Mouse (Mus musculus) embryonic facial prominence, embryonic 10.5 days (tissue): Measurements from ENCODE around the gene Nsl1. TPM values are rescaled to one million over a fixed set of nuclear protein-coding genes. Genes with fewer than 3 reads are reported as not detected.
A peak's percentile ranks its signal among the peaks of the same experiment; 100 is the strongest.

Experiments
- DNase-seq: peaks from one replicate; pipeline ENCODE4 v3.0.0-alpha.2; 2017; ENCODE audit warnings: low spot score
- H3K27ac ChIP-seq: fragments of 300-500 bp; sonication (generic); replicated peaks from 2 replicates; pipeline ENCODE4 v1.5.1; 2016; ENCODE audit warnings: mild to moderate bottlenecking
- H3K27me3 ChIP-seq: fragments of 300-500 bp; sonication (generic); replicated peaks from 2 replicates; pipeline ENCODE4 v1.6.1; 2016; ENCODE audit warnings: low read depth, mild to moderate bottlenecking; ENCODE audit not compliant: poor library complexity, severe bottlenecking
- H3K36me3 ChIP-seq: fragments of 300-500 bp; sonication (generic); replicated peaks from 2 replicates; pipeline ENCODE4 v1.6.1; 2016; ENCODE audit warnings: mild to moderate bottlenecking, moderate library complexity
- H3K4me1 ChIP-seq: fragments of 300-500 bp; sonication (generic); 2 replicates; pipeline ENCODE4 v1.6.1; 2016
- H3K4me3 ChIP-seq: fragments of 300-500 bp; sonication (generic); 2 replicates; pipeline ENCODE4 v1.5.1; 2016; ENCODE audit warnings: mild to moderate bottlenecking, moderate library complexity
- H3K9me3 ChIP-seq: fragments of 300-500 bp; sonication (generic); 2 replicates; pipeline ENCODE4 v1.6.1; 2016; ENCODE audit warnings: mild to moderate bottlenecking
- whole genome bisulfite sequencing: fragments of 180-500 bp; shearing (Covaris S2); methylation state at CpG from one replicate; pipeline ENCODE4 v1.1.7; 2016; 5-methylcytosine and 5-hydroxymethylcytosine counted together
- polyA plus RNA-seq: library from polyadenylated mRNA; unstranded; fragments of >200 nt; fragmentation: Nextera tagmentation; extraction: Ambion mirVana; gene quantifications from 2 replicates; pipeline ENCODE4 v1.2.1, GENCODE M21; 2016

Nsl1 gene
- polyA plus RNA-seq, 1 experiment from 2014 or later: 35.4 TPM

- Histone ChIP-seq H3K36me3 (peaks cover 59% of the 10 kb centered on the region), H3K4me3 (no peak overlapping the region), H3K4me1 (no peaks in the 10 kb centered on the region), H3K27ac (no peak overlapping the region), H3K9me3 (no peaks in the 10 kb centered on the region), H3K27me3 (no peaks in the 10 kb centered on the region)
- DNase-seq: no peak
- 87% methylated on average over 12 of the region's 12 CpGs for WGBS
Observed at GRCm38 (mm10) chr1:191085597-191085996, 22.8 kb downstream of the Nsl1 start.

- peaks cover 52% of the 10 kb centered on the region for H3K36me3 ChIP-seq
Observed at GRCm38 (mm10) chr1:191086304-191086878, 23.6 kb downstream of the Nsl1 start.

GRCm38 (mm10) chr1:191086960-191087359, 24.1 kb downstream of the Nsl1 start:
- 84% methylated on average over 8 of the region's 8 CpGs for WGBS
- DNase-seq: no peak
- Histone ChIP-seq H3K27me3 (no peaks in the 10 kb centered on the region), H3K36me3 (peaks cover 46% of the 10 kb centered on the region), H3K4me3 (no peak overlapping the region), H3K9me3 (no peaks in the 10 kb centered on the region), H3K4me1 (peaks cover 7% of the 10 kb centered on the region), H3K27ac (no peak overlapping the region)

More at GRCm38 (mm10) chr1:191086304-191086878, 23.6 kb downstream of the Nsl1 start:
- no peak for DNase-seq
- H3K27me3 ChIP-seq: no peaks in the 10 kb centered on the region
- no peak overlapping the region for H3K4me3 ChIP-seq
- H3K9me3 ChIP-seq: no peaks in the 10 kb centered on the region
- H3K4me1 ChIP-seq: peaks cover 2% of the 10 kb centered on the region; the same call in 1 of the 2 replicates
- H3K27ac ChIP-seq: no peak overlapping the region
- 90% methylated on average over 7 of the region's 7 CpGs for WGBS

GRCm38 (mm10) chr1:191087955-191088354, 25.1 kb downstream of the Nsl1 start:
- Histone ChIP-seq H3K9me3 (no peaks in the 10 kb centered on the region), H3K27me3 (no peaks in the 10 kb centered on the region), H3K4me3 (no peak overlapping the region), H3K36me3 (peaks cover 36% of the 10 kb centered on the region), H3K4me1 (peaks cover 13% of the 10 kb centered on the region), H3K27ac (no peak overlapping the region)
- DNase-seq: no peak
- WGBS: 90% methylated on average over 5 of the region's 5 CpGs

GRCm38 (mm10) chr1:191089355-191089754, 26.5 kb downstream of the Nsl1 start:
- WGBS: 72% methylated on average over 6 of the region's 6 CpGs
- peaks cover 13% of the 10 kb centered on the region for H3K4me1 ChIP-seq
- H3K9me3 ChIP-seq: no peaks in the 10 kb centered on the region
- no peak overlapping the region for H3K4me3 ChIP-seq
- no peaks in the 10 kb centered on the region for H3K27me3 ChIP-seq
- peaks cover 22% of the 10 kb centered on the region for H3K36me3 ChIP-seq
- no peak for DNase-seq
- no peak overlapping the region for H3K27ac ChIP-seq

- Histone ChIP-seq H3K36me3 (no peaks in the 10 kb centered on the region), H3K4me1 (peaks cover 16% of the 10 kb centered on the region), H3K9me3 (no peaks in the 10 kb centered on the region), H3K27ac (0 out of 2 replicates have a peak overlapping the region, but pooled peaks have one; percentile 15), H3K27me3 (peaks cover 16% of the 10 kb centered on the region), H3K4me3 (no peak overlapping the region)
- no peak for DNase-seq
- 83% methylated on average over 8 of the region's 8 CpGs for WGBS
Observed at GRCm38 (mm10) chr1:191092050-191092449, 29.2 kb downstream of the Nsl1 start.

- Histone ChIP-seq H3K4me1 (peaks cover 31% of the 10 kb centered on the region), H3K9me3 (no peaks in the 10 kb centered on the region), H3K36me3 (no peaks in the 10 kb centered on the region), H3K27ac (no peak overlapping the region), H3K4me3 (no peak overlapping the region), H3K27me3 (peaks cover 24% of the 10 kb centered on the region)
- no peak for DNase-seq
- WGBS: 84% methylated on average over 5 of the region's 5 CpGs
Observed at GRCm38 (mm10) chr1:191093578-191093977, 30.8 kb downstream of the Nsl1 start.

GRCm38 (mm10) chr1:191095019-191095418, 32.2 kb downstream of the Nsl1 start:
- peaks cover 43% of the 10 kb centered on the region for H3K4me1 ChIP-seq
- no peaks in the 10 kb centered on the region for H3K9me3 ChIP-seq
- no peak for DNase-seq
- 75% methylated on average over 9 of the region's 9 CpGs for WGBS
- H3K36me3 ChIP-seq: no peaks in the 10 kb centered on the region
- peaks cover 38% of the 10 kb centered on the region for H3K27me3 ChIP-seq
- H3K4me3 ChIP-seq: no peak overlapping the region
- H3K27ac ChIP-seq: no peak overlapping the region

GRCm38 (mm10) chr1:191096871-191097681, 34.3 kb downstream of the Nsl1 start:
- Histone ChIP-seq H3K27ac (peak overlapping the region; percentile 78; the same call in 1 of the 2 replicates), H3K4me3 (peak overlapping the region; percentile 68), H3K9me3 (no peaks in the 10 kb centered on the region; the same call in 1 of the 2 replicates), H3K36me3 (no peaks in the 10 kb centered on the region), H3K4me1 (peaks cover 35% of the 10 kb centered on the region), H3K27me3 (peaks cover 48% of the 10 kb centered on the region)
- DNase-seq: no peak
- WGBS: 54% methylated on average over 14 of the region's 14 CpGs

- peak within 1 kb of the TSS; percentile 78 for H3K27ac ChIP-seq
- peak within 1 kb of the TSS; percentile 68 for H3K4me3 ChIP-seq
- no peaks in the 10 kb centered on the region for H3K36me3 ChIP-seq
- H3K4me1 ChIP-seq: peaks cover 31% of the 10 kb centered on the region
- no peaks in the 10 kb centered on the region; the same call in 1 of the 2 replicates for H3K9me3 ChIP-seq
- WGBS: under 1% methylated on average over 95 of the region's 95 CpGs
- H3K27me3 ChIP-seq: peaks cover 48% of the 10 kb centered on the region
- peak; percentile 80 for DNase-seq
Observed at GRCm38 (mm10) chr1:191097802-191098747, 35.3 kb downstream of the Nsl1 start, which contains the start of gene Batf3. TSS of gene Batf3 (plus strand) at chr1:191097847.

- WGBS: 34% methylated on average over 5 of the region's 5 CpGs
- no peaks in the 10 kb centered on the region for H3K36me3 ChIP-seq
- peak overlapping the region; percentile 68 for H3K4me3 ChIP-seq
- H3K27me3 ChIP-seq: peaks cover 48% of the 10 kb centered on the region
- no peak overlapping the region for H3K27ac ChIP-seq
- peaks cover 31% of the 10 kb centered on the region for H3K4me1 ChIP-seq
- DNase-seq: no peak
- H3K9me3 ChIP-seq: no peaks in the 10 kb centered on the region; the same call in 1 of the 2 replicates
Observed at GRCm38 (mm10) chr1:191099114-191099513, 36.3 kb downstream of the Nsl1 start.

GRCm38 (mm10) chr1:191099772-191100291, 37.0 kb downstream of the Nsl1 start:
- H3K36me3 ChIP-seq: no peaks in the 10 kb centered on the region
- 76% methylated on average over 5 of the region's 5 CpGs for WGBS
- peaks cover 31% of the 10 kb centered on the region for H3K4me1 ChIP-seq
- peaks cover 48% of the 10 kb centered on the region for H3K27me3 ChIP-seq
- no peak overlapping the region for H3K4me3 ChIP-seq
- no peaks in the 10 kb centered on the region; the same call in 1 of the 2 replicates for H3K9me3 ChIP-seq
- DNase-seq: no peak
- H3K27ac ChIP-seq: no peak overlapping the region
